Mouse (Mus musculus): ENCODE measurements around the gene Defb46.

DNA sequence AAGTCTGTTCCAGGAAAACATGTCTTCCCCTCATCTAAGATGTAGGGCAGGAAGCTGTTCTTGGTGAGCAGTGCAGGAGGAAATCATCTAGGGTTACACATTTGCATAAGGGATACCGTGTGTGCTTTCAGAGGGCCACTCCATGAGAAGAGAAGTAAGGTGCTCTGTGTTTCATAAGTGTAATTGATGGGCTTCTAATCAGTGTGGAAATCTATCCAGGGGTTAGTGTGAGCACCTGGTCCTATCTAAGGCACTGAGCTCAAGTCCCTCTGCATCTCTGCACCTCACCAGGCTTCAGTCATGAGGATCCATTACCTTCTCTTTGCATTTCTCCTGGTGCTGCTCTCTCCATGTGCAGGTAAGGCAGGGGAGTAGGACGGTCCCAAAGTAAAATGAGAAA, at the start of gene Defb46:
- TF ChIP-seq POLR2AphosphoS2 (IDR thresholded peaks at IDR 0.05; ENCODE audit: insufficient read length, low read depth) (no peak), CEBPB (IDR thresholded peaks at IDR 0.05; ENCODE audit: insufficient read depth, poor library complexity, severe bottlenecking) (no peak), POLR2A (IDR thresholded peaks at IDR 0.05; ENCODE audit: insufficient read length, low read depth) (no peak), MYOG (IDR thresholded peaks at IDR 0.05; ENCODE audit: control insufficient read depth in 1 of 3, insufficient read depth in 1 of 3, insufficient read length in 2 of 3, low read depth in 2 of 3) (no peak), E2F4 (IDR thresholded peaks at IDR 0.05; ENCODE audit: insufficient read depth) (no peak)
